Mouse (Mus musculus): Measurements from ENCODE around the gene Ints5.

- TF ChIP-seq CTCF (IDR thresholded peaks at IDR 0.05) (no peak), EP300 (IDR thresholded peaks at IDR 0.05) (no peak)
Measured at GRCm38 (mm10) chr19:8946929-8947328, 54.1 kb downstream of the Ints5 start.
